Mouse (Mus musculus) kidney, adult 8-10 months (tissue): ENCODE results near the gene Sgk1.
"Not testable (repeated sequence)": the region's sequence is repeated elsewhere in the genome, so short reads cannot be mapped to it uniquely, and the experiment has no call there.

Source experiments
- DNase-seq, 2 experiments: peaks; one replicate each; pipeline ENCODE4 v3.0.0; 2022

Gene Sgk1

GRCm38 (mm10) chr10:21868623-21869022, 13.4 kb upstream of the Sgk1 start:
- DNase-seq = no peak

GRCm38 (mm10) chr10:21881837-21882183, 174 bp upstream of the Sgk1 start:
- no peak for DNase-seq

DNA sequence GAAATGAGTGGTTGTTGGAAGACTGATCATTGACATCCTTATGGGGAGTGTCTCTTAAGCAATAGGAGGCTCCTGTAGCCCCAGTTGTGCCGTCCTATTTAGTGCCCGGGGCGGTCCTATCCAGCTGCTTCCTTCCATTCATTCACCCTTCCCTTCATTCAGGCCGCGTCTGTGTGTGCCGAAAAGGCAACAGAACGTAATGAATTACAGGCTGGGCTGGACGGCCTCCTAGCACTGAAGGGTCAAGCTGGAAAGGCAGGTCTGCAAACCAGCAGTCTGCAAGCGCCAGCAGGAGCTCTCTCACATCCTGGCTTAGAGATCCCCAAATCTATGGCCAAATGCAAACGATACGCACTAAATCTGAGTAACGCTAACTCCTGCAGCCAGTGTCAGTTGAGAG, 1.6 kb downstream of the Sgk1 start:
- DNase-seq = no peak

DNA sequence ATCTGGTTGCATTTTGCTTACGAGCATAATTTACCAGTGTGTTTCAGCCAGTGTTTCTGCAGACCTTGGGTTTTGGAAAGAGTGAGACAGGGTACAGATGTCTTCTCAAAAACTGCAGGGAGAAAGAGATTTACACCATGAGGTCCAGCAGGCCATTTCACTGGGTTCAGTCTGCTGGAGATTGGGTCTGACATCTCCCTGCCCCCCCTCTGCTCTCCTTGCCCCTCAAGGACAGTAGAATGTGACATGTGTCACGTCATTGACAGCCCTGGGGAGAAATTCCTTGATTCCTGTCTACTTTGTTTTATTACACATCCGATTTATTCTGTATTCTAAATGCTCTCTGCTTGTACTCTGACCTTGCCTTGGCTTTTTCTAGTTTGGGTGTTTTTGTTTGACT, 2.5 kb downstream of the Sgk1 start:
- DNase-seq = no peak

DNA sequence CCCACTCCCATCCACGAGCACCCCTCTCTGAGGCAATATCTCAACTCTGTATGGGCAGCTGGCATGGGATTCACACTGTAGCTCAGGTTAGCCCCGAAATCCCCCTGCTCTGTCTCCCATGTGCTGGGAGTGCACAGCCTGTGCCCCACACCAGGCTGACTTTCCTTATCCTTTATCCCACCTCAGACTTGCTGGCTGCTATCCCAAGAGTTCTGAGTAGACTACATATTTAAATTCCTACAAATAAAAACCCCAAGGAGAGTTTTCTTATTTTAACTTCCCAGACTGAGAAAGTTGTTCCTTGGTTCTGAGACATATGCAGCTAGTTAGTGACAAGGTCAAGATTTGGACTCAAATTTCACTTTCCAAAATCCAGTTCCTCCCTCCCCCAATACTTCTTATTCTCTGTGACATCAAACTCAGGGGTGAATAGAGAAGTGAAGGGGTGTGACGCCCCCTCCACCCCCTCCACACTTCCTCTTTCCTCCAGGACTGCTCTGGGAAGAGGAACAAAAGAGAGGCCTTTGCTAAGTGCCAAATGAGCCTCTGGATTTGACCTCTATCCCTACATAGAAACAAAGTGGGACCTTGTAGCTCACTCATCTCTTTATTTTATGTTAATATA, 7.3 kb downstream of the Sgk1 start:
- DNase-seq = no peak

GRCm38 (mm10) chr10:21890293-21890692, 8.3 kb downstream of the Sgk1 start:
- DNase-seq = no peak

DNA sequence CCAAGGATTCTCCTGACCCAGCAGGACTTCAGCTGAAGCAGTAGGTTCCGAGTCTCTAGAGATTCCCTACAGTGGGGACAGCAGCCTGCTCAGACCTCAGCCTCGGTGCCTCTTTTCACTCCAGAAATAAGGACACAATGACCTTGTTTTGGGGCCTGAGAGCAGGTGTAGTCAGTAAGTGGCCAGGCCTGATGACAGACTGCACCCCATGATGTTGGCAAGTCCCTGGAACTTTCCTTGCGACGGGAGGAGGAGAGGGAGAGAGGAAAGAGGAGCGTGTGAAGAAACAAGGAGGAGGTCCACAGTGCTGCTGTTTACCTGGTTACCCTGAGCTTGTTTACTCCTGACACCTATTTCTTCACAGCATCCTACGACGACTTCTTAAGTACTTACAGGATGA, 9.5 kb downstream of the Sgk1 start:
- no peak for DNase-seq

DNA sequence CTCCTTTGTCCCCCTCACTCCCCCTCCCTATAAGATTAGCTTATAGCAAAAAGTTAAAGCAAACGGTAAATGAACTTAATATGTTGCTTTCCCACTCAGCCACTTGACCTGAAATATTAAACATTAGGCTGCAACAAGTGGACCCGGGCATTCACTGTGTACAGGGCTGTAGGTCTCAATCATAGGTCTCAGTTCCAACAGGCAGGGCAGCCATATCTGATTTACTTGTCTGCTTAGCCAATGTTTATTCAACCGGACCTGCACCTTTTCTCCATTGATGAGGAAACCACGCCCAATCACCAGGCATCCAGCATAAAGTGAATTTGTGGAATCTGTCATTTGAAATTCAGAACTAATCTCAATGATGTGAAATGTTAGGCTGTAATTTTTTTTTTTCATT, 10.1 kb downstream of the Sgk1 start:
- DNase-seq = no peak

- DNase-seq = no peak
These were observed 16.4 kb downstream of the Sgk1 start for GRCm38 (mm10) chr10:21898417-21898816.

GRCm38 (mm10) chr10:21898851-21899250, 16.9 kb downstream of the Sgk1 start:
- not testable (repeated sequence) for DNase-seq

GRCm38 (mm10) chr10:21899397-21899796, 17.4 kb downstream of the Sgk1 start:
- no peak for DNase-seq

DNA sequence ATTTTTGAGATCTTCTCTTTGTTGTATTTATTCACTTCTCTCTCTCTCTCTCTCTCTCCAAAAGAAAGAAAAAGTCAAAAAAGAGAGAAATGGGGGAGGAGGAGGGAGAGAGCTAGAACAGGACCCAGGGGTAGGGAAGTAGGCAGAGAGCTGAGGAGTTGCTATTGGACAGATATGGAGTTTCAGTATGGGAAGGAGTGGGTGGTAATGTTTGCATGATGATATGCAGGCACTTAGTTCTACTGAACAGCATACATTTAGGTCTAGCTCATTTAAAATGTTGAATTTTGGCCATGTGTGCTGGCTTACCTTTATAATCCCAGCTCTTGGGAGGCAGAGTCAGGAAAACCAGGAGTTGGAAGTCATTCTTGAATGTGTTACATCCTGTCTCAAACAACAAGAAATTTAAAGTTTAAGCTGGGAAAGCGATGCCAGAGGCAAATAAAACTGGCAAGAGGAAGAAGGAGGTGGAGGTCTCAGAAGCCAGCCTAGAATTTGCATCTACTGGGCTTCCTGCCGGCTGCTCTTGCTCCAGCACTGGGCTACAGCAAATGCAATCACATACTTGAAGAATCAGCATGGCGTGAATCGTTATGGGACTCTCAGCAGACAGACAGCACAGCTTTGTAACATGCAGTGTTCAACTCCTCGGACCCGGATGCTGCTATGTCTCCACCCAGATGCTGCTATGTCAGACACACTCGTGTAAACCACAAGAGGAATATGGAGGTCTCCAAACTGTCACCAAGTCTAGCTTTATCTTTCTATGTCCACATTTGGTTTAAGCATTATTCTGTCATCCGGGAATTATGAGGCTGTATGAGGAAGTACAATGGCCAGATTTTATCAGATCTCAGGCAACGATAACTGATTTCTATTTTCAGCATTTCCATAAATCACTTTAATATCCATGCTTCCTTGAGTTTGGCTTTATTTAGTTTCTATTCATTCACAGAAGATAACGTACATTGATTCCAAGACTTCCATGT, 20.5 kb downstream of the Sgk1 start:
- no peak for DNase-seq

- no peak for DNase-seq
These were observed 22.2 kb downstream of the Sgk1 start for GRCm38 (mm10) chr10:21904151-21904550.

DNA sequence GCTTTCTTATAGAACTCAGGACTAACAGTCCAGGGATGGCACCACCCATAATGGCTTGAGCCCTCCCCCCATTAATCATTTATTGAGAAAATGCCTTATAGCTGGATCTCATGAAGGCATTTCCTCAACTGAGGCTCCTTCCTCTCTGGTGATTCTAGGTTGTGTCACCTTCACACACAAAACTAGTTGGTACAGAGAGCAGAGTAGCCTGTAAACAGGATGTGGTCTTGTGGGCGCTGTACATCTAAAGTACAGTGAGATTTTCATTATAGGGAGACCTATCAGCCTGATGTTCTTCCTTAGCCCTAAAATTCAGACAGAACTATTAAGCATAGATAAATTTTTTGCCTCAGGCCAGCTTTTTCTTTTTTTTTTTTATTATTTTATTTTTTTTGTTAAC, 23.6 kb downstream of the Sgk1 start:
- DNase-seq = no peak

- DNase-seq = no peak
These were observed 25.0 kb downstream of the Sgk1 start for GRCm38 (mm10) chr10:21906894-21907446.

GRCm38 (mm10) chr10:21907784-21908183, 25.8 kb downstream of the Sgk1 start:
- DNase-seq = no peak

DNA sequence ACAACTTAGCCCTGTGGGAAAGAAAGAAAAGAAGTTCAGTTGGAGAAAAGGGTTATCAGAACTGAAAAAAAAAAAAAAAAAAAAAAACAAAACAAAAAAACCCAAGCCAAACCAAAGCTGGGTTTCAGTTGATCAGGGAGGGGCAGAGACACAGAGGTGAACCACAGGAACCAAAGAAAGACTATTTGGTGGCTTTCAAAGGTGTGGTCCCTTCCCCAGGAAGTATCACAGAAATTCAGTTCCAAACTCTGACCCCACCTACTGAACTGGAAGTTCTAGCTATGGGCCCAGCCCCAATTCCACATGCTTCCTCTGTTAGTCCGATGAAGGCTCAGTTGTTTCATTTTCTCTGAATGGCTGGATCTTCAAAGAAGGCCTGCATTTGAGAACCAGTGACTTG, 26.7 kb downstream of the Sgk1 start:
- DNase-seq = no peak

DNA sequence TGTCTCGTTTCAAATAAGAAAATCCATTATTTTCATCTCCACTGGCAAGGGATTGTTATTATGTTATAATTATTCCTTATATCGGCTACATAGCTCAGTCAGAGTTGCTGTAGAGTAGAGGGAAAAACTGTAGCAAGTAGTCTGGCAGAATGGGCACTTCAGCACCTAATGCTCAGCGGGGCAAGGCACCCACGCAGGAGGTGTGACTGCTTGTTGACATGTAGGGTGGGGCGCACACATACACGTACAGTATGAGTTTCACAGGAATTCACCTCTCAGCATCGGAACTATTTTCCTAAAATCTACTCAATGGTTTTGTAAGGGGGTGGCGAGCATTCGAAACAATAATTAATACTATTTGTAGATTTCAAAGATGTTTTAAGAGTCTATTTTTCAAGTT, 28.4 kb downstream of the Sgk1 start:
- DNase-seq = no peak

DNA sequence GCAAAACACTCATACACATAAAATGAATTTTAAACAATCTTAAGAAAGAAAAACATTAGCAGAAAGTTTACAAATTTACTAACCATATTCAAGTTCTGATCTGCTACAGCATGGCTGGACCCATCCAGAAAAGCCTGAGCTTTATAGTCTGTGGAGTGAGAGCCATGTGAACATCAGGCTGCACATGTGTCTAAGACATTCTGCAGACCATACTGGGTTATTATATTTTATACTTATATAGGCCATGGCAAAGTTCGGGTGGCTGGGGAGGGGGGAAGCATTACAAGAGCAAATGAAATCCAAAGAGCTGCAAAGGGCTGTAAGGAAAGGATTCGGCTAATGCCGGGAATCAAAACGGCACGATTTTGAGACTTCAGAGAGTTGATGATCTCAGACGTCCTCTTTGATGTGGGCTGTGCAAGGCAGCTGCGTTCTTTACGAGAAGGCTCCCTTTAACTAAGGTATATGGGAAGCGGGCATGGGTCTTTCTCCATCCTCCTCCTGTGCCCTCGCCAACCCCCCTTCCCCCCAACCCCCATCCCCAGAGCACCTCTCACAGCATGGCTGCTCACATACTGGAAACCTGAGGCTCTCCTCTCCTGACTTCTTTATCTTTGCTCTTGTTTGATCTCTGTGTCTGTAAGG, 29.4 kb downstream of the Sgk1 start:
- no peak for DNase-seq

GRCm38 (mm10) chr10:21914751-21915150, 32.8 kb downstream of the Sgk1 start:
- no peak for DNase-seq

DNA sequence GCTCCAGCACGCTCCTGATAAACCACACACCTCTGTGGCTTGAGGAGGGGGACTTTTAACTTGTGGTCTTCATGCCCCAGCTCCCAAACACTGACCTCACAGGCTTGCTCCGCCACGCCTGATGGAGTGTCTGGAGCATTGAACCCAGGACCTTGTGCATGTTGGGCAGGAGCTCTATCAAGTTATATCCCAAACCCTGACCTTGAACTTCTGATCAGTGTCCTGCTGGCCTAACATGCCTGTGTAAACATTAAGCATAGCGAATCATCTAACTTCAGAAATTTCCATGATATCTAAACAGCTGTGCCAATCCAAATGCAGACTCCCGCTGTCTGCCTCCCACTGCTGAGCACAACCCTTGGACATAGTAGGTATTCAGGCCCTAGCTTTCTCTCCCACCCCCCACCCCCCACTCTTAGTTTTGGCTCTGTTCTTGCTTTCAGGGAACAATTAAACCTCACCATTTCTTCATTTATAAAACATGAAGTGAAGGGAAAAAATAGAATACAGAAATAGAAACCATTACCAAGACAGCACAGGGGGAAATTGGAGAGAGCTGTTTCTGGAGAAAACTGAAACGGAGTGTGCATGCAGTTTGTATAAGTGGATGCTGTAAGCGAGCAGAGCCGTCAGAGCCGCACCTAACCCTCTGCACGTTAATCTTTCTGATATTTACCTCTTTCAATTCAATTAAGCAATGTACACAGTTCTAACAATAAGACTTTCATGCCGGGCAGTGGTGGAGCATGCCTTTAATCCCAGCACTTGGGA, 34.5 kb downstream of the Sgk1 start:
- DNase-seq = no peak

- no peak for DNase-seq
These were observed 36.2 kb downstream of the Sgk1 start for GRCm38 (mm10) chr10:21918016-21918749.
